Mouse (Mus musculus) liver, embryonic 13.5 days (tissue): ENCODE results near the gene Plaa. TPM values are rescaled to one million over a fixed set of nuclear protein-coding genes. Genes with fewer than 3 reads are reported as not detected.

Source experiments
- ATAC-seq: fragments of 200-750 bp; cut with Nextera tagmentation; 2 replicates; pipeline ENCODE4 v1.8.0; 2017; ENCODE audit warnings: low read depth, mild to moderate bottlenecking, moderate number of reproducible peaks, moderate library complexity
- DNase-seq: peaks from one replicate; pipeline ENCODE4 v3.0.0; 2022
- H3K27ac ChIP-seq: fragments of 300-500 bp; sonication (generic); 2 replicates; pipeline ENCODE4 v1.5.1; 2015; ENCODE audit warnings: moderate library complexity, mild to moderate bottlenecking, inconsistent platforms
- H3K27me3 ChIP-seq: fragments of 300-500 bp; sonication (generic); 2 replicates; pipeline ENCODE4 v1.6.1; 2015; ENCODE audit warnings: mild to moderate bottlenecking, inconsistent platforms
- H3K36me3 ChIP-seq: fragments of 300-500 bp; sonication (generic); 2 replicates; pipeline ENCODE4 v1.6.1; 2015; ENCODE audit warnings: mild to moderate bottlenecking, inconsistent platforms
- H3K4me1 ChIP-seq: fragments of 300-500 bp; sonication (generic); replicated peaks from 2 replicates; pipeline ENCODE4 v1.6.1; 2015; ENCODE audit warnings: inconsistent platforms
- H3K4me2 ChIP-seq: fragments of 300-500 bp; sonication (generic); 2 replicates; pipeline ENCODE4 v1.6.1; 2015; ENCODE audit warnings: inconsistent platforms, mild to moderate bottlenecking, moderate library complexity
- H3K4me3 ChIP-seq: fragments of 300-500 bp; sonication (generic); replicated peaks from 2 replicates; pipeline ENCODE4 v1.5.1; 2015; ENCODE audit warnings: mild to moderate bottlenecking, inconsistent platforms
- H3K9ac ChIP-seq: fragments of 300-500 bp; sonication (generic); 2 replicates; pipeline ENCODE4 v1.6.1; 2015; ENCODE audit warnings: mild to moderate bottlenecking, inconsistent platforms
- H3K9me3 ChIP-seq: fragments of 300-500 bp; sonication (generic); replicated peaks from 2 replicates; pipeline ENCODE4 v1.6.1; 2016; ENCODE audit warnings: inconsistent platforms
- WGBS: fragments of 180-500 bp; shearing (Covaris S2); methylation state at CpG from one replicate; pipeline ENCODE4 v1.1.7; 2015; ENCODE audit not compliant: insufficient replicate concordance; 5-methylcytosine and 5-hydroxymethylcytosine counted together
- polyA plus RNA-seq: library from polyadenylated mRNA; unstranded; fragments of >200 nt; fragmentation: Nextera tagmentation; extraction: Ambion mirVana; gene quantifications from 2 replicates; pipeline ENCODE4 v1.2.1, GENCODE M21; 2015

Plaa gene
- polyA plus RNA-seq, 1 experiment from 2014 or later: 41.7 TPM

- H3K4me3 ChIP-seq: peak overlapping the region; percentile 99
- WGBS: 75% methylated on average over 4 of the region's 4 CpGs
- peak overlapping the region; percentile 85 for H3K4me2 ChIP-seq
- no peaks in the 10 kb centered on the region for H3K27me3 ChIP-seq
- ATAC-seq: no peak
- H3K36me3 ChIP-seq: no peaks in the 10 kb centered on the region
- H3K9ac ChIP-seq: 0 out of 2 replicates have a peak overlapping the region, but pooled peaks have one; percentile 93
- DNase-seq: no peak
- H3K27ac ChIP-seq: no peak overlapping the region
- H3K4me1 ChIP-seq: peaks cover 32% of the 10 kb centered on the region
- no peaks in the 10 kb centered on the region for H3K9me3 ChIP-seq
Observed at GRCm38 (mm10) chr4:94601395-94601794, 1.6 kb downstream of the Plaa start.

- H3K9ac ChIP-seq: no peak overlapping the region
- H3K4me2 ChIP-seq: no peak overlapping the region
- 0 out of 2 replicates have a peak, but pooled peaks cover 5% of the 10 kb centered on the region for H3K36me3 ChIP-seq
- no peak for ATAC-seq
- H3K27ac ChIP-seq: no peak overlapping the region
- no peaks in the 10 kb centered on the region for H3K27me3 ChIP-seq
- H3K9me3 ChIP-seq: no peaks in the 10 kb centered on the region
- no peak overlapping the region for H3K4me3 ChIP-seq
- no peak for DNase-seq
- H3K4me1 ChIP-seq: peaks cover 26% of the 10 kb centered on the region
Observed at GRCm38 (mm10) chr4:94592709-94593108, 10.3 kb downstream of the Plaa start.

GRCm38 (mm10) chr4:94591765-94592381 lies 11.2 kb downstream of the Plaa start:
- H3K27me3 ChIP-seq: no peaks in the 10 kb centered on the region
- H3K4me2 ChIP-seq: no peak overlapping the region
- H3K27ac ChIP-seq: no peak overlapping the region
- H3K4me1 ChIP-seq: peaks cover 26% of the 10 kb centered on the region
- 0 out of 2 replicates have a peak, but pooled peaks cover 5% of the 10 kb centered on the region for H3K36me3 ChIP-seq
- H3K9me3 ChIP-seq: no peaks in the 10 kb centered on the region
- no peak overlapping the region; the same call in 1 of the 2 replicates for H3K9ac ChIP-seq
- DNase-seq (no peak), ATAC-seq (no peak)
- 40% methylated on average over 4 of the region's 4 CpGs for WGBS
- no peak overlapping the region for H3K4me3 ChIP-seq

- Histone ChIP-seq H3K36me3 (peaks cover 39% of the 10 kb centered on the region), H3K27ac (no peak overlapping the region), H3K9me3 (no peaks in the 10 kb centered on the region), H3K4me3 (no peak overlapping the region), H3K27me3 (no peaks in the 10 kb centered on the region), H3K4me2 (no peak overlapping the region), H3K9ac (no peak overlapping the region), H3K4me1 (no peaks in the 10 kb centered on the region)
- ATAC-seq (no peak), DNase-seq (no peak)
- WGBS: 80% methylated on average over 4 of the region's 4 CpGs
Observed at GRCm38 (mm10) chr4:94572677-94573076, 30.4 kb downstream of the Plaa start.

GRCm38 (mm10) chr4:94564297-94564696 lies 38.7 kb downstream of the Plaa start:
- peak; percentile 73 for ATAC-seq
- no peak for DNase-seq
- Histone ChIP-seq H3K36me3 (peaks cover 7% of the 10 kb centered on the region; the same call in 1 of the 2 replicates), H3K9me3 (no peaks in the 10 kb centered on the region), H3K27ac (no peak overlapping the region), H3K9ac (no peak overlapping the region), H3K4me3 (no peak overlapping the region), H3K4me2 (no peak overlapping the region), H3K27me3 (no peaks in the 10 kb centered on the region), H3K4me1 (peaks cover 8% of the 10 kb centered on the region)

- H3K9ac ChIP-seq: no peak overlapping the region
- no peaks in the 10 kb centered on the region for H3K9me3 ChIP-seq
- peaks cover 11% of the 10 kb centered on the region for H3K4me1 ChIP-seq
- WGBS: 59% methylated on average over 7 of the region's 7 CpGs
- H3K4me2 ChIP-seq: no peak overlapping the region
- H3K27ac ChIP-seq: no peak overlapping the region
- ATAC-seq (no peak), DNase-seq (no peak)
- no peaks in the 10 kb centered on the region for H3K36me3 ChIP-seq
- H3K4me3 ChIP-seq: no peak overlapping the region
- H3K27me3 ChIP-seq: no peaks in the 10 kb centered on the region
Observed at GRCm38 (mm10) chr4:94561954-94562648, 40.9 kb downstream of the Plaa start.

GRCm38 (mm10) chr4:94560316-94560715 lies 42.7 kb downstream of the Plaa start:
- DNase-seq (no peak), ATAC-seq (no peak)
- Histone ChIP-seq H3K4me3 (no peak overlapping the region), H3K4me1 (peaks cover 17% of the 10 kb centered on the region), H3K9me3 (no peaks in the 10 kb centered on the region), H3K4me2 (no peak overlapping the region), H3K9ac (no peak overlapping the region), H3K27ac (no peak overlapping the region), H3K36me3 (no peaks in the 10 kb centered on the region), H3K27me3 (no peaks in the 10 kb centered on the region)
- 71% methylated on average over 1 of the region's 1 CpGs for WGBS

- Histone ChIP-seq H3K4me1 (peaks cover 20% of the 10 kb centered on the region), H3K9ac (no peak overlapping the region), H3K36me3 (no peaks in the 10 kb centered on the region), H3K27ac (no peak overlapping the region), H3K27me3 (no peaks in the 10 kb centered on the region), H3K4me2 (no peak overlapping the region), H3K4me3 (no peak overlapping the region), H3K9me3 (no peaks in the 10 kb centered on the region)
- no peak for ATAC-seq
- 59% methylated on average over 2 of the region's 2 CpGs for WGBS
- DNase-seq: no peak
Observed at GRCm38 (mm10) chr4:94559266-94559665, 43.8 kb downstream of the Plaa start.

- no peaks in the 10 kb centered on the region for H3K27me3 ChIP-seq
- no peak overlapping the region for H3K9ac ChIP-seq
- ATAC-seq (no peak), DNase-seq (no peak)
- H3K4me3 ChIP-seq: no peak overlapping the region; the same call in 1 of the 2 replicates
- H3K9me3 ChIP-seq: no peaks in the 10 kb centered on the region
- H3K4me1 ChIP-seq: peaks cover 18% of the 10 kb centered on the region
- H3K4me2 ChIP-seq: peak overlapping the region; percentile 38
- WGBS: 78% methylated on average over 7 of the region's 7 CpGs
- H3K36me3 ChIP-seq: no peaks in the 10 kb centered on the region
- H3K27ac ChIP-seq: no peak overlapping the region
Observed at GRCm38 (mm10) chr4:94557145-94557544, 45.9 kb downstream of the Plaa start.

GRCm38 (mm10) chr4:94556265-94557054 lies 46.6 kb downstream of the Plaa start, which contains the start of the genes Gm10306 and Caap1:
Gm10306 (plus strand) TSS chr4:94556546.
Caap1 (minus strand) TSS chr4:94556796.
- 1% methylated on average over 83 of the region's 83 CpGs for WGBS

GRCm38 (mm10) chr4:94554955-94555494 lies 48.0 kb downstream of the Plaa start:
- H3K4me1 ChIP-seq: peaks cover 18% of the 10 kb centered on the region
- DNase-seq (no peak), ATAC-seq (0 out of 2 replicates have a peak, but pooled peaks have one; percentile 43)
- no peaks in the 10 kb centered on the region for H3K36me3 ChIP-seq
- no peak overlapping the region for H3K27ac ChIP-seq
- peak overlapping the region; percentile 95 for H3K4me3 ChIP-seq
- no peaks in the 10 kb centered on the region for H3K9me3 ChIP-seq
- WGBS: 54% methylated on average over 5 of the region's 5 CpGs
- H3K9ac ChIP-seq: peak overlapping the region; percentile 88
- H3K27me3 ChIP-seq: no peaks in the 10 kb centered on the region
- peak overlapping the region; percentile 71 for H3K4me2 ChIP-seq

More at GRCm38 (mm10) chr4:94556265-94557054, 46.6 kb downstream of the Plaa start, which contains the start of the genes Gm10306 and Caap1:
- H3K27ac ChIP-seq: peak within 1 kb of the TSS; percentile 84
- H3K4me2 ChIP-seq: peak within 1 kb of the TSS; percentile 71
- peaks cover 18% of the 10 kb centered on the region for H3K4me1 ChIP-seq
- ATAC-seq (peak; percentile 95), DNase-seq (peak; percentile 87)
- no peaks in the 10 kb centered on the region for H3K9me3 ChIP-seq
- peak within 1 kb of the TSS; percentile 95 for H3K4me3 ChIP-seq
- no peaks in the 10 kb centered on the region for H3K27me3 ChIP-seq
- peak within 1 kb of the TSS; percentile 88 for H3K9ac ChIP-seq
- H3K36me3 ChIP-seq: no peaks in the 10 kb centered on the region
